In genomic region chr16:52145552-52145951, GRCm38 (mm10) we compare ENCODE assay signal across 27 mouse cellular contexts.
DNase-seq lines count a peak whose midpoint lies in the region; ATAC-seq and TF ChIP-seq lines count a peak whose summit lies in the region.
"Had no signal": no experiment of that assay in that cellular context is flagged by ENCODE, and none has a peak within 500 bp of the region (broad histone marks: within the 10 kb centered on the region; RNA-seq: fewer than 3 reads in every experiment).

No protein-coding gene starts in this region.

- no peak overlapping the region for H3K27ac ChIP-seq in liver, embryonic 16.5 days (ENCODE audit: low read length)
- peak overlapping the region; percentile 76 for H3K27ac ChIP-seq in MEL (ENCODE audit: control insufficient read depth, low read depth, low read length)
- H3K27ac ChIP-seq in stomach, embryonic 16.5 days (ENCODE audit: low read length), result peak overlapping the region; percentile 32; the same call in 1 of the 2 replicates
- H3K27ac ChIP-seq: embryonic facial prominence, embryonic 12.5 days; embryonic facial prominence, embryonic 15.5 days; heart, embryonic 15.5 days; hindbrain, embryonic 10.5 days; hindbrain, embryonic 14.5 days; hindbrain, postnatal 0 days had no signal

- H3K4me3 ChIP-seq in liver, embryonic 16.5 days (ENCODE audit: low read depth, low read length), result no peak overlapping the region
- H3K4me3 ChIP-seq in MEL (ENCODE audit: control insufficient read depth in 1 of 2, insufficient read depth in 1 of 2, low read depth in 2 of 2, low read length in 2 of 2), result peak overlapping the region in 1 of 2 experiments; percentile 18; a peak in 2 of 4 replicates
- H3K4me3 ChIP-seq in stomach, embryonic 16.5 days (replicated peaks; ENCODE audit: low read length), result no peak overlapping the region
- H3K4me3 ChIP-seq: embryonic facial prominence, embryonic 12.5 days; embryonic facial prominence, embryonic 15.5 days; heart, embryonic 12.5 days; heart, embryonic 15.5 days; hindbrain, embryonic 10.5 days had no signal

- no peak for TF ChIP-seq POLR2A in MEL (IDR thresholded peaks at IDR 0.05; ENCODE audit: control insufficient read depth in 1 of 2, insufficient read depth in 1 of 2, low read depth in 1 of 2, low read length in 2 of 2, poor library complexity in 1 of 2)

- no peaks in the 10 kb centered on the region for H3K4me1 ChIP-seq in liver, embryonic 16.5 days (ENCODE audit: control insufficient read depth, low read depth, low read length)
- peaks cover 8 to 12% of the 10 kb centered on the region in 2 experiments for H3K4me1 ChIP-seq in MEL (ENCODE audit: control insufficient read depth in 1 of 2, insufficient read depth in 2 of 2, low read length in 2 of 2)
- H3K4me1 ChIP-seq in stomach, embryonic 16.5 days (ENCODE audit: control insufficient read depth, insufficient read depth, low read length), result no peaks in the 10 kb centered on the region
- H3K4me1 ChIP-seq: embryonic facial prominence, embryonic 12.5 days; embryonic facial prominence, embryonic 15.5 days; heart, embryonic 12.5 days; heart, embryonic 15.5 days; hindbrain, embryonic 10.5 days had no signal

- ATAC-seq in liver, embryonic 16.5 days (ENCODE audit: low read depth), result peak; percentile 68
- ATAC-seq in stomach, embryonic 16.5 days (ENCODE audit: insufficient read depth, low FRiP score), result no peak
- ATAC-seq: forebrain, embryonic 14.5 days; forebrain, postnatal 0 days; hindbrain, postnatal 0 days; Patski had no signal

- no peak for TF ChIP-seq RAD21 in MEL (IDR thresholded peaks at IDR 0.05; ENCODE audit: low read depth, low read length)

- H3K36me3 ChIP-seq in liver, embryonic 16.5 days (ENCODE audit: control insufficient read depth, insufficient read depth), result no peaks in the 10 kb centered on the region
- peaks cover 0 to 16% of the 10 kb centered on the region in 2 experiments; a peak in 2 of 4 replicates for H3K36me3 ChIP-seq in MEL (ENCODE audit: control insufficient read depth in 1 of 2, insufficient read depth in 2 of 2, low read length in 2 of 2)
- peaks cover 15% of the 10 kb centered on the region; the same call in 1 of the 2 replicates for H3K36me3 ChIP-seq in stomach, embryonic 16.5 days (ENCODE audit: control insufficient read depth, insufficient read depth, low read length)

- no peak overlapping the region for H3K4me2 ChIP-seq in liver, embryonic 16.5 days (ENCODE audit: low read depth, low read length)
- H3K4me2 ChIP-seq in stomach, embryonic 16.5 days (ENCODE audit: low read depth, low read length), result no peak overlapping the region
- H3K4me2 ChIP-seq: embryonic facial prominence, embryonic 12.5 days; embryonic facial prominence, embryonic 15.5 days; heart, embryonic 12.5 days; heart, embryonic 15.5 days; hindbrain, embryonic 14.5 days had no signal

- H3K79me2 ChIP-seq in MEL (ENCODE audit: control insufficient read depth, insufficient read depth, low read length, poor library complexity), result no peaks in the 10 kb centered on the region

- no peak for TF ChIP-seq CTCF in MEL (IDR thresholded peaks at IDR 0.05 in 2 of 3, conservative IDR thresholded peaks at IDR 0.05 in 1 of 3; ENCODE audit: control insufficient read depth in 1 of 3, insufficient read depth in 1 of 3, low read depth in 2 of 3, low read length in 3 of 3, poor library complexity in 1 of 3, severe bottlenecking in 1 of 3)

- H3K9ac ChIP-seq in liver, embryonic 16.5 days (ENCODE audit: low read depth, low read length), result no peak overlapping the region
- peak overlapping the region; percentile 40 for H3K9ac ChIP-seq in MEL (ENCODE audit: control insufficient read depth, low read depth, low read length, poor library complexity, severe bottlenecking)
- no peak overlapping the region for H3K9ac ChIP-seq in stomach, embryonic 16.5 days (ENCODE audit: low read length)
- H3K9ac ChIP-seq: embryonic facial prominence, embryonic 12.5 days; embryonic facial prominence, embryonic 15.5 days; forebrain, postnatal 0 days; heart, embryonic 12.5 days; heart, embryonic 15.5 days; hindbrain, embryonic 14.5 days had no signal

- H3K9me3 ChIP-seq in liver, embryonic 16.5 days (replicated peaks; ENCODE audit: control insufficient read depth, low read length), result no peaks in the 10 kb centered on the region
- no peaks in the 10 kb centered on the region for H3K9me3 ChIP-seq in MEL (replicated peaks; ENCODE audit: insufficient read depth, low read length)
- no peaks in the 10 kb centered on the region for H3K9me3 ChIP-seq in stomach, embryonic 16.5 days (replicated peaks; ENCODE audit: control insufficient read depth, low read length)
- H3K9me3 ChIP-seq: embryonic facial prominence, embryonic 12.5 days; embryonic facial prominence, embryonic 15.5 days; heart, embryonic 12.5 days; heart, embryonic 15.5 days; hindbrain, embryonic 10.5 days had no signal

- DNase-seq in liver (no peak), A20 (ENCODE audit: low read depth, low spot score) (peak; percentile 61), MEL (ENCODE audit: low read depth, low spot score) (peak; percentile 30)
- no peak for DNase-seq in frontal cortex, postnatal 14 days (ENCODE audit: low spot score in 2 of 2)
- no peak for DNase-seq in layer of hippocampus, postnatal 10 days (ENCODE audit: low spot score in 2 of 2)
- DNase-seq: adrenal gland, postnatal 10 days; adrenal gland, postnatal 36 days; cerebellum, adult 11 months; cerebellum, adult 2 months; cerebellum, adult 9-11 months; cerebellum, postnatal 25 days; forebrain, postnatal 0 days; gastrocnemius, postnatal 25 days; heart, adult 18-20 months; heart, postnatal 10 days; heart, postnatal 36 days had no signal

- H3K27me3 ChIP-seq in liver, embryonic 16.5 days (ENCODE audit: control insufficient read depth, insufficient read depth, low read depth, low read length), result no peaks in the 10 kb centered on the region
- no peaks in the 10 kb centered on the region for H3K27me3 ChIP-seq in MEL (ENCODE audit: control insufficient read depth in 1 of 2, insufficient read depth in 2 of 2, low read length in 2 of 2)
- H3K27me3 ChIP-seq in stomach, embryonic 16.5 days (ENCODE audit: control insufficient read depth, insufficient read depth, low read length), result no peaks in the 10 kb centered on the region
- H3K27me3 ChIP-seq: embryonic facial prominence, embryonic 12.5 days; embryonic facial prominence, embryonic 15.5 days; heart, embryonic 12.5 days; heart, embryonic 15.5 days; Patski had no signal

- WGBS in liver, embryonic 16.5 days (ENCODE audit: insufficient replicate concordance), result 67% methylated on average over 4 of the region's 4 CpGs
- 85% methylated on average over 4 of the region's 4 CpGs for WGBS in stomach, embryonic 16.5 days

- TF ChIP-seq EP300 in MEL (IDR thresholded peaks at IDR 0.05; ENCODE audit: low read depth in 1 of 2, low read length in 2 of 2), result no peak

TF ChIP-seq in MEL, 35 proteins besides CTCF, POLR2A, EP300 and RAD21:
- no peak for TF ChIP-seq MAX (IDR thresholded peaks at IDR 0.05; ENCODE audit: low read length)
- no peak for TF ChIP-seq SMC3 (IDR thresholded peaks at IDR 0.05; ENCODE audit: low read depth, low read length)

Comparison
In these comparisons a context has a peak if more than half of its experiments do, and no peak if none do; other contexts are left out.
1. DNase-seq: peak in A20 (single experiment) and MEL (single experiment); none in liver (single experiment), frontal cortex, postnatal 14 days (0 of 2) and layer of hippocampus, postnatal 10 days (0 of 2).